Mouse (Mus musculus) forebrain, embryonic 12.5 days (tissue): ENCODE data around the gene C1rl. TPM values are rescaled to one million over a fixed set of nuclear protein-coding genes. Genes with fewer than 3 reads are reported as not detected.
"Not testable (repeated sequence)": the region's sequence is repeated elsewhere in the genome, so short reads cannot be mapped to it uniquely, and the experiment has no call there.

Source experiments
- ATAC-seq: fragments of 200-750 bp; cut with Nextera tagmentation; 2 replicates; pipeline ENCODE4 v1.8.0; 2017; ENCODE audit warnings: moderate TSS enrichment; ENCODE audit not compliant: low FRiP score
- H3K27ac ChIP-seq: fragments of 300-500 bp; sonication (generic); 2 replicates; pipeline ENCODE4 v1.5.1; 2016; ENCODE audit warnings: mild to moderate bottlenecking
- H3K27me3 ChIP-seq: fragments of 300-500 bp; sonication (generic); 2 replicates; pipeline ENCODE4 v1.6.1; 2016; ENCODE audit warnings: mild to moderate bottlenecking
- H3K36me3 ChIP-seq: fragments of 300-500 bp; sonication (generic); replicated peaks from 2 replicates; pipeline ENCODE4 v1.6.1; 2016; ENCODE audit warnings: mild to moderate bottlenecking
- H3K4me1 ChIP-seq: fragments of 300-500 bp; sonication (generic); 2 replicates; pipeline ENCODE4 v1.6.1; 2016
- H3K4me2 ChIP-seq: fragments of 300-500 bp; sonication (generic); 2 replicates; pipeline ENCODE4 v1.6.1; 2016; ENCODE audit warnings: mild to moderate bottlenecking, moderate library complexity
- H3K4me3 ChIP-seq: fragments of 300-500 bp; sonication (generic); replicated peaks from 2 replicates; pipeline ENCODE4 v1.5.1; 2016; ENCODE audit warnings: mild to moderate bottlenecking
- H3K9ac ChIP-seq: fragments of 300-500 bp; sonication (generic); 2 replicates; pipeline ENCODE4 v1.6.1; 2016; ENCODE audit warnings: mild to moderate bottlenecking
- H3K9me3 ChIP-seq: fragments of 300-500 bp; sonication (generic); 2 replicates; pipeline ENCODE4 v1.6.1; 2016
- WGBS: fragments of 180-500 bp; shearing (Covaris S2); methylation state at CpG from one replicate; pipeline ENCODE4 v1.1.7; 2016; 5-methylcytosine and 5-hydroxymethylcytosine counted together
- polyA plus RNA-seq: library from polyadenylated mRNA; unstranded; fragments of >200 nt; fragmentation: Nextera tagmentation; extraction: Ambion mirVana; gene quantifications from 2 replicates; pipeline ENCODE4 v1.2.1, GENCODE M21; 2016

The C1rl gene
- polyA plus RNA-seq, 1 experiment from 2014 or later: 0.10 TPM

DNA sequence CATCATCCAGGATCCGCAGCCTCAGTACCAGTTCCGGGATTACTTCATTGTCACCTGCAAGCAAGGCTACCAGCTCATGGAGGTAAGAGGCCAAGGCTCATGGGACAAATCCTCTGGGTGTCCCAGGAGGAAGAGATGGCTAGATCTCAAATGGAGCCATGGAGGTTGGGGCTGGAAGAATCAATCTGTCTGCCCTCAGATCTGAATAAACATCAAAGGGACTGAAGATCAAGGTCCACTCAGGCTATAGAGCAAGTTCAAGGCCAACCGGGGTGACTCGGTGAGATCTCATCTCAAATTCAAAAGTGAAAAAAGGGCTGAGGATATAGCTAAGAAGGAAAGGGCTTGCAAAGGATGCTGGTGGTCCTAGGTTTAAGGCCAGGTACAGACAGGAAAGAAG, 24.8 kb downstream of the C1rl start:
- not testable (repeated sequence) for H3K36me3 ChIP-seq, ATAC-seq, H3K27ac ChIP-seq, H3K27me3 ChIP-seq, H3K4me3 ChIP-seq, H3K9ac ChIP-seq, H3K9me3 ChIP-seq, H3K4me1 ChIP-seq, H3K4me2 ChIP-seq
- 92% methylated on average over 4 of the region's 4 CpGs for WGBS

DNA sequence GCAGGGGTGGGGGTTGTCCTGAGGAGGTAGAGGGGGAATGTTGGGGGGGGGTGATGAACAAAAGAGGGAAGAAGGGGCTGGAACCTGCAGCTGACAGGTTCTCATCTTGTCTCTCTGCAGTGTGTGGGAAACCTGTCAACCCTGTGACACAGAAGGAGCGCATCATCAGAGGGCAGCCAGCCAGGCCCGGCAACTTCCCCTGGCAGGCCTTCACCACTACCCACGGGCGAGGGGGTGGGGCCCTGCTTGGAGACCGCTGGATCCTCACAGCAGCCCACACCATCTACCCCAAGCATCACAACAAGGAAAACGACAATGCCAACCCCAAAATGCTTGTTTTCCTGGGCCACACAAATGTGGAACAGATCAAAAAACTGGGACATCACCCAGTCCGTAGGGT, 29.2 kb downstream of the C1rl start:
- H3K4me2 ChIP-seq, H3K4me3 ChIP-seq, H3K4me1 ChIP-seq, H3K27me3 ChIP-seq, H3K9ac ChIP-seq, ATAC-seq, H3K27ac ChIP-seq, H3K9me3 ChIP-seq, H3K36me3 ChIP-seq: not testable (repeated sequence)
- 82% methylated on average over 7 of the region's 7 CpGs for WGBS

DNA sequence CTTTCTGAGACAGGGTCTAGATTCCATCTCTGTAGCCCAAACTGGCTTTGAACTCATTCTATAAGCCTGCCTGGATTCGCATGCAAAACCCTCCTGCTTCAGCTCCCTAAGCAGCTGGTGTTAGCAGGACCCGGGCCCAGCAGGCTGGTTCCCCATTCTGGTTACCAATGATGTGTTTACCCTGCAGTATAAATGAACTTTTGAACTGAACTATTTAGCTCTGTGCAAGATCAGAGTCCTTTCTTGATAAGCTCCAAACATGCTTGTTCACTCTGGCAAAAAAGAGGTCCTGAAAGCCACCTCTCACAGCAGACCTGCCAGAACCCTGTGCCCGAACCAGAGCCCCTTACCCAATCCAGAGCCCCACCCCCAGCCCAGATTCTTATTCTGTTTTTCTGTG, 35.0 kb downstream of the C1rl start:
- WGBS: 79% methylated on average over 3 of the region's 3 CpGs

DNA sequence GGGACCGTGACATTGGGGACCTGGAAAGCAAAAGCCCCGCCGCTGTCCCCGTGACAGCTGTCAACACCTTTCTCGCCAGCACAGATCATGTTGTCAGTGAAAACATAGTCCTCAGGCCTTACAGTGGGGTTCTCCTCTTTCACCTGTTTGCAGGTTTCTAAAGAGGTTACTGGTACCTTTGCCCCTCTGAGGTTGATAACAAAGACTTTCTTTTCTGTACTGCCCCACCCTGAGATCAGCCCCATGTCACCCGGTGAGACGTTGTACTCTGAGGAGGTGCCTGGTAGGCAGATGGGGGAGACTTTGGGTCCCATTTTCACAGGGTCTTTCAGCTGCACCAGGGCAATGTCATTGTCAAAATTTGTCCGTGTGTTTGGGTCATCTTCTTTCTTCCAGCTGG, 38.2 kb downstream of the C1rl start:
- Histone ChIP-seq H3K4me1 (no peaks in the 10 kb centered on the region), H3K27ac (no peak overlapping the region), H3K27me3 (no peaks in the 10 kb centered on the region), H3K9me3 (no peaks in the 10 kb centered on the region), H3K36me3 (no peaks in the 10 kb centered on the region), H3K9ac (no peak overlapping the region), H3K4me3 (no peak overlapping the region), H3K4me2 (no peak overlapping the region)
- no peak for ATAC-seq
- WGBS: 88% methylated on average over 8 of the region's 8 CpGs

More for the DNA sequence above, 35.0 kb downstream of the C1rl start:
- H3K9ac ChIP-seq: no peak overlapping the region
- no peak for ATAC-seq
- H3K36me3 ChIP-seq: no peaks in the 10 kb centered on the region
- no peak overlapping the region for H3K27ac ChIP-seq
- no peak overlapping the region for H3K4me3 ChIP-seq
- no peak overlapping the region for H3K4me2 ChIP-seq
- H3K4me1 ChIP-seq: no peaks in the 10 kb centered on the region
- H3K9me3 ChIP-seq: no peaks in the 10 kb centered on the region
- no peaks in the 10 kb centered on the region for H3K27me3 ChIP-seq

DNA sequence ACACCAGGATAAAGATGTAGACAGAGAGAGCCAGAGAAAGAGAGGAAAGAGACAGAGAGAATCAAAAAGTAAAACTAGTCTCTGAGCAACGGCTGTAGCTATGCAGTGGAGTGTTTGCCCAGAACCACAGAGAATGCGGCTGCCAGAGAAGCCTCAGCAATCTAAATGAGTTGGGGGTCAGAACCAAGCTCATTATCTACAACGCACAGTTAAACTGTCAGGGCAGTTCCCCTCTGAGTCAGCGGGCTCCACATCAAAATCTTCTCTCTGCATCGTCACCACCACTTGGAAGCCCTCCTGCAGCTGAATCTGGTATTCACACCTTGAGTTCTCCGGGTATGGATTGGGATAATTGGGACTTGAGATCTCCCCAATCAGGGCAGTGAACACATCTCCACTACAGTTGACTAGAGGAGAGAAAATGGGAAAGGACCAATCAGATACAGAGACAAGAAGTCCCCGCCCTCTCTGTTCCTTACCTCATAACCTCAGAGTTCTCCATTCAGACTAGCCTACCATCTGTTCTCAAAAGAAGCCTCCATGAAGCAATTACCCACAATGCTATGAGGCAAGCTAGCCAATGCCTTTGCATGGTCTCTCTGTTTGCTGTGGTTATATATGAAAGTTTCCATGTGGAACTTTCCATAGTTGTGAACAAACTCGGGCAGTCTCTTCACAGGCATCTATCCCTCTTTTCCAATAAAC, 43.4 kb downstream of the C1rl start:
- H3K4me2 ChIP-seq, H3K9me3 ChIP-seq, H3K27ac ChIP-seq, H3K4me1 ChIP-seq, H3K27me3 ChIP-seq, H3K4me3 ChIP-seq, H3K9ac ChIP-seq, ATAC-seq, H3K36me3 ChIP-seq: not testable (repeated sequence)
- WGBS: 81% methylated on average over 8 of the region's 8 CpGs

DNA sequence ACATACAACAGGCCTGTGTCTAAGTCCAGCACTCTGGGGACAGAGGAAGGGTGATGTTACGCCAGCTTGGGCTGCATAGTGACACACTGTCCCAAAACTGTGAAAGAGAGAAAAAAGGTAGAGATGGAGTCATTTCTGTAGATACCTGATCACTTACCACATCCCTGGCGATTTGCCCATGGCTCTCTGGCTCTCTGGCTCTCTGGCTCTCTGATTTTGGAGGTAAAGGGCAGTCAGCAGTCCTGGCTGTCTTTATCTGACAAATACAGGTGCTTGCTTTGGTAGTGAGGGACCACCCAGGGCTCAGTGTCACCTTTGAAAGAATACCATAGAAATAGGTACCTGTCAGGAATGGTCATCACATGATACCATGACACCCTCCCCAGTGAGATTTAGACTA, 48.3 kb downstream of the C1rl start:
- not testable (repeated sequence) for H3K9ac ChIP-seq, H3K27ac ChIP-seq, H3K4me2 ChIP-seq, H3K9me3 ChIP-seq, H3K4me3 ChIP-seq, H3K36me3 ChIP-seq, H3K4me1 ChIP-seq, ATAC-seq, H3K27me3 ChIP-seq
- 79% methylated on average over 2 of the region's 2 CpGs for WGBS

DNA sequence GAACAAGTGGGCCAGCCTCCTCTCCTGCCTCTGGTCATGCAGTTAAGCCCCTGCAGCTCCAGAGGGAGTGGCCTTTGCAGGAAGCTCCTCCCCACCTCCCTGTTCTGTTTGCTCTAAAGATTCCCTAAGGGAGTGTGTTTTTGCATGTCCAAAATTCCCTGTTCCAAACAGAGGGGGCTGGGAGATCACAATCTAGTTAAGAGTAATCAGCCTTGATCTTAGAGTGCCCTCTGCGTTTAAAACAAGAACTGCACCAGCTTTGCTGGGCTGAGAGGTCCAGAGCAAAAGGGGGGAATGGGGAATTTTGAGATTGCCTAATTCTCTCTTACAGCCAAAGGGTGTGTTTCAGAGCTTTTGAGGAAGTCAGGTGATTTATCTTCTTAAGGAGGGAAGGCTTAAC, 49.4 kb downstream of the C1rl start, which contains the start of gene C1s1:
C1s1 (minus strand) TSS at position 76 of the 400 bp plus-strand sequence.
- H3K9me3 ChIP-seq, H3K4me2 ChIP-seq, ATAC-seq, H3K27ac ChIP-seq, H3K36me3 ChIP-seq, H3K9ac ChIP-seq, H3K27me3 ChIP-seq, H3K4me3 ChIP-seq, H3K4me1 ChIP-seq: not testable (repeated sequence)
- WGBS: 10% methylated on average over 1 of the region's 1 CpGs

DNA sequence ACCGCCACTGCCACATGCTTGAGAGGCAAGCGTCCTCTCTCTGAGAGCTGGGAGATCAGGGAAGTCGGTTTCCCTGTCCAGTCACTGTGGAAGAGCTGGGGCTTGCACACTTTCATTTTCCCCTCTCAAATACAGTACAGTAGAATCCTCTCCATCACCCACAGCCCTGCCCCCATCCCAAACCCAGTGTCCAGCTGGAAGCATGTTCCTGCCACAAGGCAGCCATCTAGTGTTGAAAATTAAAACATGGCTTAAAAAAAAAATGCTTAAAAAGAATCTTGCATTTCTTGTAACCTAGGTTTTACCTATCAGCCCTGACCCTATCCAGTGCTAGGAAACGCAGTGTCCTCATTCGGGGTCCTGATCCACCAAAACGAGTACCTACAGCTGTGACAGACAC, 51.6 kb downstream of the C1rl start:
- H3K36me3 ChIP-seq: no peaks in the 10 kb centered on the region
- H3K27ac ChIP-seq: no peak overlapping the region
- ATAC-seq: no peak
- 89% methylated on average over 5 of the region's 6 CpGs for WGBS
- H3K9me3 ChIP-seq: no peaks in the 10 kb centered on the region
- H3K4me3 ChIP-seq: no peak overlapping the region
- H3K4me1 ChIP-seq: no peaks in the 10 kb centered on the region
- H3K9ac ChIP-seq: no peak overlapping the region
- H3K27me3 ChIP-seq: no peaks in the 10 kb centered on the region
- no peak overlapping the region for H3K4me2 ChIP-seq

DNA sequence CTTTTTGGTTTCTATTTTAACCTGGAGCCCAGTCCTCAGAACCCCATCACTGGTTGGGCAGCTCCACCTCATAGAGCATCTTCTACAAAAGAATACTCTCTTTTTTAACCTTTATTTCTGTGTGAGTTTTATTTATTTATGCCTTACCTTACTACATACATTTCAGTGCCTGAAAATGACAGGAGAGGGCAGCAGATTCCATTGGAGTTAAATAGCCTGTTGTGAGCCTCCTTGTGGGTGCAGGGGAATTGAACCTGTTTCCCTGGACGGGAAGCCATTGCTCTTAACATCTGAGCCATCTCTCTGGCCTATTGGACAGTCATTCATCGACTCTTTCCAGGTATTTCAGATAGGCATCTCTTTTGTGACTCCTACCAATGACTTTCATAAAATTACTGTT, 52.5 kb downstream of the C1rl start:
- H3K36me3 ChIP-seq: no peaks in the 10 kb centered on the region
- peaks cover 1% of the 10 kb centered on the region; the same call in 1 of the 2 replicates for H3K9me3 ChIP-seq
- no peak overlapping the region for H3K4me2 ChIP-seq
- no peaks in the 10 kb centered on the region for H3K27me3 ChIP-seq
- no peak overlapping the region for H3K4me3 ChIP-seq
- ATAC-seq: no peak
- WGBS: 68% methylated on average over 2 of the region's 2 CpGs
- H3K27ac ChIP-seq: no peak overlapping the region
- H3K4me1 ChIP-seq: no peaks in the 10 kb centered on the region
- H3K9ac ChIP-seq: no peak overlapping the region

DNA sequence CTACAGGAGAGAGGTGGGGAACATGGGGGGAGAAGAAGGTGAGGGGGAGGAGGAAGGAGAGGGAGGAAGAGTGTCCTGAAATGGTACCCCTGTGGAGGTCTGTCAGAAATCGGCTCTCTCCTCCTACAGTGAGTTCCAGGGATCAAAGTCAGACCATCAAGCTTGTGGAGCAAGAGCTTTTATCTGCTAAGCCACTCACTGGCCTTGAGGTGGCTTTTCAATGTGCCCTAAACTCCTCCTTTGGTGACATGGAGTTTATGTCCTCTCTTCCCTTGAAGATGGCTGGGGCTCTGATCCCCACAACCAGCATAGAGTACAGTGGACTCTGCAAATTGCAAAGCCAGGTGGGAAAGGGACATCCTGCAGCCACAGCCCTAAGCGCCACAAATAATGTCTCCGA, 55.1 kb downstream of the C1rl start:
- H3K4me2 ChIP-seq, H3K9ac ChIP-seq, H3K36me3 ChIP-seq, H3K27me3 ChIP-seq, ATAC-seq, H3K4me3 ChIP-seq, H3K4me1 ChIP-seq, H3K27ac ChIP-seq, H3K9me3 ChIP-seq: not testable (repeated sequence)
- WGBS: 81% methylated on average over 3 of the region's 3 CpGs

DNA sequence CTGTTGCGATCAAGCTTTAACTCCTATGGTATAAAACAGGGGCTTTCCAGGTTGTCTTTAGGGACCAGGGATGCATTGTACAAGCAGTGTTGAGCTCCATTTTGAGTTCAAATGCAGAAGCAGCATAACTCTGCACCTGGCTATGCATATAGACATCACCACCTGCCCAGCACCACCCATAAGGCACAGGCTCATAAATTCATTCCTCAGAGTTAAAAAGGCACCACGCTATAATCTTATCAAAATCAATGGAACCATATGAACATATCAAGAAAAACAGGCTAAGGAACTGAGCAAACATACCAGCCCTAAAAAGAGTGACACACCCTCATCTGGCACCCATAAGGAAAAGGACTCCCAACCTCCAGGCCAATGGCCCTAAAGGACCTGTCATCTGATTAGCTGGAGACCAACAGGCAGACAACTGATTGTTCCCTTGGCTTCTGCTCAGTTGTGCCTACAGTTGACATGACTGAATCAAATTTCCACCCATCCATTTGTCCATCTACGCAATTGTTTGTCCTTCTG, 56.2 kb downstream of the C1rl start:
- Histone ChIP-seq H3K4me3 (no peak overlapping the region), H3K27me3 (no peaks in the 10 kb centered on the region), H3K9ac (no peak overlapping the region), H3K27ac (no peak overlapping the region), H3K9me3 (peaks cover 9% of the 10 kb centered on the region; the same call in 1 of the 2 replicates), H3K4me1 (no peaks in the 10 kb centered on the region), H3K36me3 (no peaks in the 10 kb centered on the region), H3K4me2 (no peak overlapping the region)
- 84% methylated on average over 3 of the region's 3 CpGs for WGBS
- no peak for ATAC-seq

DNA sequence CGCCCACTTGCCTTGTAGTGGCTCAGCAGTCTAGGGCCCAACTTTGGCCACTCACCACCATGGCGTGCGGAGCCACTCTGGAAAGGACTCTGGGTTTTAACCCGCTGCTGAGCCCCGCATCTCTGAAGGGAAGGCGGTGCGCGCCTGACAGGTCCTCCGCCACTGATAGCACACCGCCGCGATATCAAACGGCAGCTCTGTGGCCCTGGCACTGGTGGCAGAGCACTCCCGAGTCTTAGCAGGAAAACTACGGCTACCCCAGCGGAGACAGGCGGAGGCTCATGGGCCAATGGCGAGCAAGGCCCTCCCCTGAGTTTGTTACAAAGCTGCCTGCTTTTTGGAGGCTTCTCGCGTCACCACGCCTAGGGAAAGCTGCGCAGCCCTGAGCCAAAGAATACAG, 59.9 kb downstream of the C1rl start:
- H3K9ac ChIP-seq: no peak overlapping the region
- H3K27ac ChIP-seq: no peak overlapping the region
- no peaks in the 10 kb centered on the region for H3K27me3 ChIP-seq
- H3K36me3 ChIP-seq: no peaks in the 10 kb centered on the region
- H3K4me2 ChIP-seq: no peak overlapping the region
- no peaks in the 10 kb centered on the region for H3K4me1 ChIP-seq
- H3K9me3 ChIP-seq: peaks cover 9% of the 10 kb centered on the region; the same call in 1 of the 2 replicates
- 72% methylated on average over 22 of the region's 22 CpGs for WGBS
- ATAC-seq: no peak
- H3K4me3 ChIP-seq: no peak overlapping the region

DNA sequence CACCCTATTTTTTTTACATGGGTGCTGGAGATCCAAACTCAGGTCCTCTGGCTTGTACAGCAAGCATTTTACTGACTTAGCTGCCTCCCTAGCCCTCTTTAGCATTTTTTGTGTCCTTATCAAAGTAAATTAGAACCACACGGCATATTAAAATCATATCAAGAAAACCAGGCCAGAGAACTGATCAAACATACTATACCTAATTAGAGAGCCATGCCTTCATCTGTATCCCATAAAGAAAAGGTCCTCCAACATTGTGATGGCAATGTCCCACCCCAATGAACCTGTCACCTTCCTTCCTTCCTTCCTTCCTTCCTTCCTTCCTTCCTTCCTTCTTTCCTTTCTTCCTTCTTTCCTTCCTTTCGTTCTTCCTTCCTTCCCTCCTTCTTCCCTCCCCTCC, 63.0 kb downstream of the C1rl start:
- WGBS: 77% methylated on average over 2 of the region's 2 CpGs
- H3K27me3 ChIP-seq, ATAC-seq, H3K9me3 ChIP-seq, H3K4me2 ChIP-seq, H3K4me1 ChIP-seq, H3K4me3 ChIP-seq, H3K36me3 ChIP-seq, H3K27ac ChIP-seq, H3K9ac ChIP-seq: not testable (repeated sequence)
